Mouse (Mus musculus) limb, embryonic 14.5 days (tissue): Measurements from ENCODE around the gene Ehd4. TPM values are rescaled to one million over a fixed set of nuclear protein-coding genes. Genes with fewer than 3 reads are reported as not detected.

Experiments used
- ATAC-seq: fragments of 200-750 bp; cut with Nextera tagmentation; 2 replicates; pipeline ENCODE4 v1.8.0; 2017; ENCODE audit warnings: low read depth, moderate number of reproducible peaks, moderate TSS enrichment; ENCODE audit not compliant: low FRiP score
- DNase-seq: peaks from one replicate; pipeline ENCODE4 v3.0.0-alpha.2; 2015; ENCODE audit warnings: low spot score
- H3K27ac ChIP-seq: fragments of 300-500 bp; sonication (generic); replicated peaks from 2 replicates; pipeline ENCODE4 v1.5.1; 2014; ENCODE audit warnings: low read depth, mild to moderate bottlenecking, low read length, moderate library complexity, mixed read lengths
- H3K27me3 ChIP-seq: fragments of 300-500 bp; sonication (generic); 2 replicates; pipeline ENCODE4 v1.6.1; 2014; ENCODE audit warnings: low read length, mixed read lengths; ENCODE audit not compliant: control insufficient read depth, insufficient read depth
- H3K36me3 ChIP-seq: fragments of 300-500 bp; sonication (generic); 2 replicates; pipeline ENCODE4 v1.6.1; 2014; ENCODE audit warnings: mild to moderate bottlenecking, low read length, moderate library complexity, mixed read lengths; ENCODE audit not compliant: control insufficient read depth, insufficient read depth
- H3K4me1 ChIP-seq: fragments of 300-500 bp; sonication (generic); 2 replicates; pipeline ENCODE4 v1.6.1; 2014; ENCODE audit warnings: antibody characterized with exemption, low read length, mixed read lengths; ENCODE audit not compliant: control insufficient read depth, insufficient read depth
- H3K4me2 ChIP-seq: fragments of 300-500 bp; sonication (generic); replicated peaks from 2 replicates; pipeline ENCODE4 v1.6.1; 2014; ENCODE audit warnings: low read depth, mild to moderate bottlenecking, low read length, moderate library complexity; ENCODE audit not compliant: severe bottlenecking
- H3K4me3 ChIP-seq: fragments of 300-500 bp; sonication (generic); replicated peaks from 2 replicates; pipeline ENCODE4 v1.5.1; 2014; ENCODE audit warnings: low read length
- H3K9ac ChIP-seq: fragments of 300-500 bp; sonication (generic); 2 replicates; pipeline ENCODE4 v1.6.1; 2014; ENCODE audit warnings: mild to moderate bottlenecking, low read depth, low read length, moderate library complexity; ENCODE audit not compliant: severe bottlenecking
- H3K9me3 ChIP-seq: fragments of 300-500 bp; sonication (generic); 2 replicates; pipeline ENCODE4 v1.6.1; 2016; ENCODE audit warnings: low read length; ENCODE audit not compliant: control insufficient read depth
- POLR2A ChIP-seq: fragments of 200-500 bp; IDR thresholded peaks from 2 replicates; pipeline ENCODE4 v1.8.0; 2012; ENCODE audit warnings: inconsistent platforms, mild to moderate bottlenecking, moderate library complexity, borderline replicate concordance; ENCODE audit not compliant: insufficient read depth, insufficient read length; ENCODE audit errors: extremely low read depth
- WGBS: fragments of 180-500 bp; shearing (Covaris S2); extraction: QIAGEN DNeasy Blood & Tissue Kit; methylation state at CpG from one replicate; pipeline ENCODE4 v1.1.7; 2014; 5-methylcytosine and 5-hydroxymethylcytosine counted together
- polyA plus RNA-seq, 2 experiments: library from polyadenylated mRNA; depleted of rRNA in 1 of 2; stranded (reverse) in 1 of 2; unstranded in 1 of 2; fragments of >200 nt; fragmentation: Nextera tagmentation in 1 of 2; extraction: Ambion mirVana in 1 of 2; gene quantifications; 2 replicates each; pipeline versions ENCODE4 v1.2.1 to v1.2.3; 2012 to 2014

Gene Ehd4
- polyA plus RNA-seq, 2 experiments: 19.7 to 51.0 TPM

GRCm38 (mm10) chr2:120157606-120158005 is 3.2 kb upstream of the Ehd4 start:
- H3K27me3 ChIP-seq: no peaks in the 10 kb centered on the region
- no peak overlapping the region for H3K4me2 ChIP-seq
- H3K27ac ChIP-seq: no peak overlapping the region
- TF ChIP-seq POLR2A: no peak
- no peak overlapping the region for H3K9ac ChIP-seq
- ATAC-seq: no peak
- H3K4me1 ChIP-seq: no peaks in the 10 kb centered on the region; the same call in 1 of the 2 replicates
- no peaks in the 10 kb centered on the region for H3K9me3 ChIP-seq
- no peak overlapping the region for H3K4me3 ChIP-seq
- no peaks in the 10 kb centered on the region for H3K36me3 ChIP-seq
- DNase-seq: no peak
- WGBS: 66% methylated on average over 2 of the region's 2 CpGs

GRCm38 (mm10) chr2:120153586-120154360 is 633 bp downstream of the Ehd4 start:
- Histone ChIP-seq H3K27me3 (no peaks in the 10 kb centered on the region), H3K4me1 (no peaks in the 10 kb centered on the region; the same call in 1 of the 2 replicates), H3K4me3 (peak overlapping the region; percentile 68), H3K4me2 (peak overlapping the region; percentile 98), H3K9me3 (no peaks in the 10 kb centered on the region), H3K27ac (no peak overlapping the region; the same call in 1 of the 2 replicates), H3K36me3 (no peaks in the 10 kb centered on the region), H3K9ac (peak overlapping the region; percentile 64)
- ATAC-seq: no peak
- WGBS: 2% methylated on average over 38 of the region's 38 CpGs
- no peak for TF ChIP-seq POLR2A
- no peak for DNase-seq

- no peaks in the 10 kb centered on the region for H3K27me3 ChIP-seq
- no peaks in the 10 kb centered on the region; the same call in 1 of the 2 replicates for H3K4me1 ChIP-seq
- H3K4me2 ChIP-seq: no peak overlapping the region
- TF ChIP-seq POLR2A: no peak
- WGBS: 60% methylated on average over 3 of the region's 3 CpGs
- no peak overlapping the region for H3K27ac ChIP-seq
- no peak overlapping the region for H3K4me3 ChIP-seq
- ATAC-seq (no peak), DNase-seq (no peak)
- no peak overlapping the region for H3K9ac ChIP-seq
- H3K36me3 ChIP-seq: no peaks in the 10 kb centered on the region
- H3K9me3 ChIP-seq: no peaks in the 10 kb centered on the region
Measured at GRCm38 (mm10) chr2:120150571-120150970, 3.8 kb downstream of the Ehd4 start.

GRCm38 (mm10) chr2:120149634-120150033 is 4.8 kb downstream of the Ehd4 start:
- no peak for ATAC-seq
- WGBS: 84% methylated on average over 7 of the region's 7 CpGs

GRCm38 (mm10) chr2:120147999-120148398 is 6.4 kb downstream of the Ehd4 start:
- Histone ChIP-seq H3K36me3 (no peaks in the 10 kb centered on the region), H3K4me2 (no peak overlapping the region), H3K9me3 (no peaks in the 10 kb centered on the region), H3K27ac (no peak overlapping the region), H3K27me3 (no peaks in the 10 kb centered on the region), H3K4me3 (no peak overlapping the region), H3K4me1 (no peaks in the 10 kb centered on the region), H3K9ac (no peak overlapping the region)
- no peak for TF ChIP-seq POLR2A
- 88% methylated on average over 3 of the region's 3 CpGs for WGBS
- ATAC-seq (no peak), DNase-seq (no peak)

More at GRCm38 (mm10) chr2:120149634-120150033, 4.8 kb downstream of the Ehd4 start:
- Histone ChIP-seq H3K9ac (no peak overlapping the region), H3K36me3 (no peaks in the 10 kb centered on the region), H3K4me2 (no peak overlapping the region), H3K9me3 (no peaks in the 10 kb centered on the region), H3K4me3 (no peak overlapping the region), H3K27me3 (no peaks in the 10 kb centered on the region), H3K27ac (no peak overlapping the region), H3K4me1 (no peaks in the 10 kb centered on the region; the same call in 1 of the 2 replicates)
- no peak for TF ChIP-seq POLR2A
- DNase-seq: no peak

- Histone ChIP-seq H3K27me3 (no peaks in the 10 kb centered on the region), H3K36me3 (no peaks in the 10 kb centered on the region), H3K9ac (no peak overlapping the region), H3K4me1 (no peaks in the 10 kb centered on the region), H3K9me3 (no peaks in the 10 kb centered on the region), H3K27ac (no peak overlapping the region), H3K4me3 (no peak overlapping the region), H3K4me2 (no peak overlapping the region)
- no peak for DNase-seq
- ATAC-seq: no peak
- 46% methylated on average over 2 of the region's 2 CpGs for WGBS
- no peak for TF ChIP-seq POLR2A
Measured at GRCm38 (mm10) chr2:120147364-120147763, 7.0 kb downstream of the Ehd4 start.
